Mouse (Mus musculus) forebrain, embryonic 11.5 days (tissue): Measurements from ENCODE around the gene Dusp22. TPM values are rescaled to one million over a fixed set of nuclear protein-coding genes. Genes with fewer than 3 reads are reported as not detected.

Source experiments
- ATAC-seq: fragments of 200-750 bp; cut with Nextera tagmentation; replicated peaks from 2 replicates; pipeline ENCODE4 v1.8.0; 2017; ENCODE audit warnings: moderate TSS enrichment; ENCODE audit not compliant: low FRiP score
- DNase-seq: peaks from one replicate; pipeline ENCODE4 v3.0.0-alpha.2; 2017; ENCODE audit warnings: low spot score
- H3K27ac ChIP-seq: fragments of 300-500 bp; sonication (generic); 2 replicates; pipeline ENCODE4 v1.5.1; 2014; ENCODE audit warnings: low read depth, low read length
- H3K27me3 ChIP-seq: fragments of 300-500 bp; sonication (generic); 2 replicates; pipeline ENCODE4 v1.6.1; 2014; ENCODE audit warnings: mild to moderate bottlenecking, low read length, mixed read lengths; ENCODE audit not compliant: control insufficient read depth, insufficient read depth
- H3K36me3 ChIP-seq: fragments of 300-500 bp; sonication (generic); 2 replicates; pipeline ENCODE4 v1.6.1; 2014; ENCODE audit warnings: mild to moderate bottlenecking, low read length, moderate library complexity, mixed read lengths; ENCODE audit not compliant: control insufficient read depth, insufficient read depth
- H3K4me1 ChIP-seq: fragments of 300-500 bp; sonication (generic); replicated peaks from 2 replicates; pipeline ENCODE4 v1.6.1; 2014; ENCODE audit warnings: low read length, mixed read lengths; ENCODE audit not compliant: control insufficient read depth, insufficient read depth
- H3K4me2 ChIP-seq: fragments of 300-500 bp; sonication (generic); 2 replicates; pipeline ENCODE4 v1.6.1; 2014; ENCODE audit warnings: low read depth, mild to moderate bottlenecking, low read length, moderate library complexity, mixed read lengths; ENCODE audit not compliant: severe bottlenecking
- H3K4me3 ChIP-seq: fragments of 300-500 bp; sonication (generic); 2 replicates; pipeline ENCODE4 v1.5.1; 2014; ENCODE audit warnings: low read depth, low read length
- H3K9ac ChIP-seq: fragments of 300-500 bp; sonication (generic); 2 replicates; pipeline ENCODE4 v1.6.1; 2014; ENCODE audit warnings: low read length
- H3K9me3 ChIP-seq: fragments of 300-500 bp; sonication (generic); 2 replicates; pipeline ENCODE4 v1.6.1; 2016; ENCODE audit warnings: low read length, mixed read lengths; ENCODE audit not compliant: control insufficient read depth
- WGBS: fragments of 180-500 bp; shearing (Covaris S2); extraction: QIAGEN DNeasy Blood & Tissue Kit; methylation state at CpG from one replicate; pipeline ENCODE4 v1.1.7; 2014; 5-methylcytosine and 5-hydroxymethylcytosine counted together
- polyA plus RNA-seq: library from polyadenylated mRNA; unstranded; fragments of >200 nt; fragmentation: Nextera tagmentation; extraction: Ambion mirVana; gene quantifications from 2 replicates; pipeline ENCODE4 v1.2.1, GENCODE M21; 2014

Gene Dusp22
- polyA plus RNA-seq, 1 experiment from 2014 or later: 16.5 TPM

GRCm38 (mm10) chr13:30753441-30753840 lies 93.6 kb downstream of the Dusp22 start:
- Histone ChIP-seq H3K4me3 (no peak overlapping the region), H3K4me1 (peaks cover 10% of the 10 kb centered on the region), H3K9me3 (no peaks in the 10 kb centered on the region), H3K27me3 (peaks cover 37% of the 10 kb centered on the region), H3K27ac (no peak overlapping the region), H3K4me2 (no peak overlapping the region), H3K36me3 (no peaks in the 10 kb centered on the region), H3K9ac (no peak overlapping the region)
- ATAC-seq: no peak
- WGBS: 82% methylated on average over 3 of the region's 3 CpGs
- DNase-seq: no peak

GRCm38 (mm10) chr13:30754066-30754465 lies 94.3 kb downstream of the Dusp22 start:
- no peaks in the 10 kb centered on the region for H3K36me3 ChIP-seq
- peaks cover 31% of the 10 kb centered on the region for H3K27me3 ChIP-seq
- H3K4me1 ChIP-seq: peaks cover 7% of the 10 kb centered on the region; the same call in 1 of the 2 replicates
- 78% methylated on average over 4 of the region's 4 CpGs for WGBS
- H3K9me3 ChIP-seq: no peaks in the 10 kb centered on the region
- no peak overlapping the region for H3K9ac ChIP-seq
- DNase-seq: no peak
- no peak overlapping the region for H3K4me3 ChIP-seq
- H3K27ac ChIP-seq: no peak overlapping the region
- no peak for ATAC-seq
- no peak overlapping the region for H3K4me2 ChIP-seq

GRCm38 (mm10) chr13:30754825-30755476 lies 95.2 kb downstream of the Dusp22 start:
- DNase-seq (no peak), ATAC-seq (no peak)
- peaks cover 22% of the 10 kb centered on the region for H3K27me3 ChIP-seq
- H3K9ac ChIP-seq: no peak overlapping the region
- no peaks in the 10 kb centered on the region for H3K36me3 ChIP-seq
- H3K4me1 ChIP-seq: 0 out of 2 replicates have a peak, but pooled peaks cover 2% of the 10 kb centered on the region
- no peak overlapping the region for H3K4me2 ChIP-seq
- H3K9me3 ChIP-seq: no peaks in the 10 kb centered on the region
- H3K27ac ChIP-seq: no peak overlapping the region
- no peak overlapping the region for H3K4me3 ChIP-seq
- WGBS: 80% methylated on average over 10 of the region's 10 CpGs

GRCm38 (mm10) chr13:30755577-30755976 lies 95.8 kb downstream of the Dusp22 start:
- H3K9me3 ChIP-seq: no peaks in the 10 kb centered on the region
- H3K27ac ChIP-seq: no peak overlapping the region
- H3K9ac ChIP-seq: no peak overlapping the region
- H3K4me3 ChIP-seq: no peak overlapping the region
- 75% methylated on average over 3 of the region's 3 CpGs for WGBS
- H3K27me3 ChIP-seq: peaks cover 17% of the 10 kb centered on the region
- H3K4me1 ChIP-seq: 0 out of 2 replicates have a peak, but pooled peaks cover 1% of the 10 kb centered on the region
- no peak overlapping the region for H3K4me2 ChIP-seq
- no peaks in the 10 kb centered on the region for H3K36me3 ChIP-seq
- no peak for DNase-seq
- ATAC-seq: no peak

GRCm38 (mm10) chr13:30755998-30756639 lies 96.3 kb downstream of the Dusp22 start:
- Histone ChIP-seq H3K4me2 (no peak overlapping the region), H3K9ac (no peak overlapping the region), H3K27ac (no peak overlapping the region), H3K9me3 (no peaks in the 10 kb centered on the region), H3K27me3 (peaks cover 11% of the 10 kb centered on the region), H3K4me1 (no peaks in the 10 kb centered on the region), H3K4me3 (no peak overlapping the region), H3K36me3 (no peaks in the 10 kb centered on the region)
- no peak for ATAC-seq
- WGBS: 78% methylated on average over 9 of the region's 9 CpGs
- no peak for DNase-seq

GRCm38 (mm10) chr13:30757264-30757900 lies 97.6 kb downstream of the Dusp22 start:
- no peaks in the 10 kb centered on the region for H3K9me3 ChIP-seq
- H3K36me3 ChIP-seq: no peaks in the 10 kb centered on the region
- no peaks in the 10 kb centered on the region for H3K27me3 ChIP-seq
- WGBS: 87% methylated on average over 14 of the region's 14 CpGs
- H3K4me1 ChIP-seq: no peaks in the 10 kb centered on the region
- no peak overlapping the region for H3K27ac ChIP-seq
- DNase-seq (no peak), ATAC-seq (no peak)
- H3K4me3 ChIP-seq: no peak overlapping the region
- no peak overlapping the region for H3K4me2 ChIP-seq
- no peak overlapping the region for H3K9ac ChIP-seq

GRCm38 (mm10) chr13:30758789-30759381 lies 99.1 kb downstream of the Dusp22 start:
- Histone ChIP-seq H3K27ac (no peak overlapping the region), H3K9me3 (no peaks in the 10 kb centered on the region), H3K4me2 (no peak overlapping the region), H3K36me3 (no peaks in the 10 kb centered on the region), H3K27me3 (no peaks in the 10 kb centered on the region), H3K9ac (no peak overlapping the region), H3K4me1 (no peaks in the 10 kb centered on the region), H3K4me3 (no peak overlapping the region)
- DNase-seq: no peak
- 80% methylated on average over 11 of the region's 11 CpGs for WGBS
- ATAC-seq: no peak

- ATAC-seq (no peak), DNase-seq (no peak)
- Histone ChIP-seq H3K27ac (no peak overlapping the region), H3K4me1 (no peaks in the 10 kb centered on the region), H3K27me3 (no peaks in the 10 kb centered on the region), H3K36me3 (no peaks in the 10 kb centered on the region), H3K9me3 (no peaks in the 10 kb centered on the region), H3K9ac (no peak overlapping the region), H3K4me2 (no peak overlapping the region), H3K4me3 (no peak overlapping the region)
- WGBS: 87% methylated on average over 3 of the region's 3 CpGs
Observed at GRCm38 (mm10) chr13:30760374-30761090, 100.7 kb downstream of the Dusp22 start.
